Mouse (Mus musculus): ENCODE results near the gene S100a11. TPM values are rescaled to one million over a fixed set of nuclear protein-coding genes. Genes with fewer than 3 reads are reported as not detected.
A peak's percentile ranks its signal among the peaks of the same experiment; 100 is the strongest.

Gene S100a11
- total RNA-seq, 4 experiments from 2014 or later: 14.8 to 39.6 (median 19.8) TPM

DNA sequence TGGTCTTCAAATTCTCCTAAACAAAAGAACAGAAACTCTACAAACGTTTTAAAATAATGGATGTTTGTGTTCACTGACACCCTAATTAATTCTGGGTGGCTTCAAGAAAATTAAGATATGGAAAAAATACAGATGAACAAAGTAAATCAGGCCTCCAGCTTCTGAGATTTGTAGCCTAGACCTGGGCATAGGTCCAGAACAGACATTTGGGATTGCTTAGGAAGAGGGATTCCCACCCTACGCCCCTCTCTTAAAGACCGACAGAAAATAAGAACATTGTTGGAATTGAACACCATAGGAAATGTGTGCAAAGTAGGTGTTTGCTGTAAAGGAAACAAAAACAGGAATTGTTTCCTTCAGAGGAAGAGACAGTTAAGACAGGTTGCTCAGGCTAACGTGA lies 37.2 kb downstream of the S100a11 start:
- DNase-seq (ENCODE audit: low spot score in 2 of 2): no peak

DNA sequence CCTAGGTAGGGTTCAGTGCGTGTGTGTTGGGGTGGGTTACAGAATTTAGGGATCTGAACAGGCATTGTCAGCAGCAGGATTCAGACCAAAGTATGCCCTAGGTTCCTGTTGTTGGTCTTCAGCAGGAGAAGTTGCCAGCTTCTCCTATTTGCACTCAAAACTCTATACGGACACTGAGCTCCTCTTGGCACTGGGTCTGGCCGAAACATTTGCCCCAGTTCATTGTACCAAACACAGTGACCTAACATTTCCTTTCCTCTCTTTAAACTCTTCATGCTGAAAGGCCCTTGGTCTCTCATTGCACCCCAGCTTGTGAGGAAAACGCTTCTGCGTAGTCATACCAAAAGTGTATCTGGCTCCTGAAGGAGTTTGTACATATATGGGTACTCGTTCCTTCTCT lies 39.7 kb downstream of the S100a11 start:
- DNase-seq (ENCODE audit: low spot score in 2 of 2): no peak

DNA sequence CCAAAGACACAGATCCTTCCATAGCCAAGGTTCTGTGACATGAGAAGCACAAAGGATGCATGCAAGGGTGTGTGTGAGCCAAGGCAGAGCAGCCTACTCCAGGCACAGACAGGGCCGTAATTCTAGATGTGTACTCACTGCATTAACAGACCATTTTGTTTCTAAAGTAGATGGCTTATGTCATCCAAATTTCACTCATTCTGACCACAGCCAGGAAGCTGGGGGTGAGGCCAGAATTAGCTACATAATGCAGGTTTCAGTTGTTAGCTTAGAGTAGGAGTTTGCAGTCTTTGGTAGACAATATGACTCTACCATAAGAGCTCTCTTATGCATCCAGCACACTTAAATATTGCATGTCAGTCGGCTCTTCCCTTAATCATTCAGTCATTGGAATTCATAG lies 42.1 kb downstream of the S100a11 start:
- no peak for DNase-seq (ENCODE audit: low spot score in 2 of 2)

DNA sequence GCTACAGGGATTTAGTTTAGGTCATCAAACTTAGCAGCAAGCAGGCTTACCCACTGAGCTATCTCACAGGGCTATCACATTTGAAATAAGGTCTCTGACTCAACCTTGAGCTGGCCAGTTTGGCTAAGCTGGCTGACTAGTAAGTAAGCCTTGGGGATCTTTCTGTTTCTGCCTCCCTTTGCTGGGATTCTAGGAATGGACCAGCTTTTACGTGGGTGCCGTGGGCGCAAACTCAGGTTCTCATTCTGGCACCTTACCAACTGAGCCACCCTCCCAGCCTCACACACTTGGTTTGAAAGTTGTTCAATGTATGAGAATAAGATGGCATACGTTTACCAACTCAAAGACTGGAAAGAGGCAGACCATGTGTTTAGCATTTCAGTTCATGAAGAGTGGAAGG lies 42.9 kb downstream of the S100a11 start:
- DNase-seq (ENCODE audit: low spot score in 2 of 2): no peak

DNA sequence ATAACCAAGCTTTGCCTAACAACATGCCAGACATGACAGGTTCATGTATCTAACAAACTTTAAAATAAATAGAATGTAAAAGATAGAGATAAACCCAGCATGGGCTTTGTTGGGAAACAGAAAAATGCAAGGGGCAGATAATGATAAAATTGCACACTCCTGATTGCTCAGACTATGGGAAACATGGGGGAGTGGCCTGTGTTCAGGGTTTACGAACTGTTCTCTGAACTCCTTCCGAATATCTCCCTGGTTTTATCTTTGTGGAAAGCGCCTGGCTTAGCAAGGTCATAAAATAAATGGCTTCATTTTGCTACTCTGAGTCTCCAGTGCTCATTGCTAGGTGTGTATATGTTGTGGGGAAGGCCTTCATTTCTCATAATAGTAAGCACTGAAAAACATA lies 46.6 kb downstream of the S100a11 start:
- DNase-seq (ENCODE audit: low spot score in 2 of 2): no peak

DNA sequence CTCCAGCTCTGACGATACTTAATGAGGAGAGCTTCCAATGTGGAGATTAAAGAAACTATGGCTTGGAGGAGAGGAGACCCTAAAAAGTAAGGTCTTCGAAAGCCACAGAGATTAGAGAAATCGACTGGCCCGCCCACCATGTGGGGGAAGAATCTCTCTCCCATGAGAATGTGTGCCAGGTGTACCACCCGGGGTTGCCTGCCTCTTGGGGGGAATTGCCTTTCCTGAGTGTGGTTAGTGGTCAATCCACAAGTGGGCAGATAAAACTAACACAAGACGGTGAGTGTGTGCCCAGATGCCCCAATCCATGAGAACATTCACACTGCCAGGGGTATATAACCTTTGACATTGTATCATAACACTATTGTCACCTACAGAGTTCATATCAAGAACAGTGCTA lies 47.4 kb downstream of the S100a11 start:
- DNase-seq (ENCODE audit: low spot score in 2 of 2): no peak

DNA sequence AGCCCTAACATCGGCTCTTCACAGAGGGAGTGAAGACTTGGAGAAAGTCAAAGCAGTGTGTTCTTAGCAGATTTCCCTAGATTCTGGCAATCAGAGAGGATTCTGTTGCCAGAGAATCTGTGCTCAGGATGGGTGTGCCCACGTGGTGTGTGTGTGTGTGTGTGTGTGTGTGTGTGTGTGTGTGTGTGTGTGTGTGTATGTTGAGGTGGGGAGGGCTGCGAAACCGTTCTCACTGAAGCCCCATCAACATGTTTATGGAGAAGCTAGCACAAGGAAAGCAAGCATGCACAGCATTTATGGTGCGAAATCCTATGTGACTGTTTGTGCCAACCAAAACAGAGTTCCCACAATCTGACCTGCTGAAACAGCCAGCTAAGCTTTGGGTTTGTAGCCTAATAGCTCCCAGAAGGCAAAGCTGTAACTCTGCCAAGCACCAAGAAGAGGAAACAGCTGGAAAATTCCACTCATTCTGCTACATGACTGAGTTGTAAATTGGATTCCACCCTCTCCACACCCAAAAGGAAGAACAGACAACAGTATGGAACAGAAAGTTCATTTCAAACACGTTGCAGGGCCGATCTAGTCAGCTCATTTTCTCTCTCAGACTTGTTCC lies 48.2 kb downstream of the S100a11 start:
- DNase-seq (ENCODE audit: low spot score in 2 of 2): peak; percentile 59 to 67

DNA sequence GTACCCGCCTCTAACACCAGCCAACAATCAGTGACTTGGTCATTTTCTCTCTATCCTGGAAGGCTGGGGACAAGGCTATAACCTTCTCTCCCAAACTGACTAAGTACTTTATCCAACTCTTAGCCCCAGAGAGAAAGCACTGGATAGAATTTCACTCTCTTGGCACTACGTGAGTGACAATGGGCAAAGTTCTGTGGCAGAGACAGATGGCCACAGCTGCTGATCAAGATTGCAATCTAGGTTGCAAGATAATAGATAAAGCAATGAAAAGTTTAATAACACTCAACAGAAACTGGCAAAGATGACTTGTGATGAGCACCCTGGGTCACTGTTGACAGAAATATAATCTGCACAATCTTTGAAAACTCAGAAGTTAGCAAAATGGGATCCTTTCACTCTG lies 48.8 kb downstream of the S100a11 start:
- no peak for DNase-seq (ENCODE audit: low spot score in 2 of 2)

DNA sequence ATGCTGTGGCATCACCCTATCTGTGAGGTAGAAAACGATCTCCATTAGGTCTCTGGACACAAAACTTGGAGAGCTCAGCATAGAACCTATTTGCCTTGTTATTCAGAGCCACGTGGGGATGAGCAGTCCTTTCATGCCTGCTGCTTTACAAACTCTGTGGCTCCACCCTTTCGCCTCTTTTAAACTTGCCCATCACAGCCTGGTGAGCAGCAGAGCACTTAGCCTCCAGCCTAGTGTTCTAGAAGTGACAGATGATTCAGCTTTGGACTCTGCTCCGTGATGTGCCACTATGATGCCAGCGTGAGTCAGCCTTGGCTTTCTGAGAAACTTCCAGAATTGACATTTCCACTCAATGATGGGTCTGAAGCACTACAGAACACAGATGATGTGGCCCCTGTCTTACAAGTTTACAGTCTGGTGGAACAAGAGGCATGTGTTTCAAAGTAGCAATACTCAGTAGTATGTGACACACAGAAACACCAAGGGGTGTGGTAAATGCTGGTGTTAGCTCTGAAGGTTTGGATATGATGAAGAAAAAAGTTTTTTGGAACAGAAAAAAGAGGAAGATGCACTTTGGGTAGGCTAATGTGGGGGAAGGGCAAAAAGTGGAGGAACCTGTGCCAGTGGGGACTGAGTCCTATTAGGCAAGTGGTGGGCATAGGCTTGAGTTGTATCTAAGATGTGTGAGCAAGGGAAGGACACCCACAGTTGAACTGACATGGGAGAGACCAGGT lies 51.9 kb downstream of the S100a11 start:
- DNase-seq (ENCODE audit: low spot score in 2 of 2): no peak

Other genes with a start within 250 kb of the S100a11 start
- not detected for gene Flg, start 247.0 kb upstream of the S100a11 start, total RNA-seq (2022)
- not detected for gene Hrnr, start 200.7 kb upstream of the S100a11 start, total RNA-seq (2022)
- gene Rptn, start 126.8 kb upstream of the S100a11 start, total RNA-seq (2022): not detected
- under 1 TPM in 2 of 4 experiments, not detected in 2; 0.05 TPM for gene Tchh, start 78.2 kb upstream of the S100a11 start, total RNA-seq (2022)
- not detected for gene Tchhl1, start 51.7 kb upstream of the S100a11 start, total RNA-seq (2022)
- 10 to 100 TPM; 16.5 to 34.3 (median 26.9) TPM for gene S100a10, start 34.6 kb downstream of the S100a11 start, total RNA-seq (2022)
- gene Tdpoz2, start 132.2 kb downstream of the S100a11 start, total RNA-seq (2022): not detected
- gene Tdpoz1, start 155.8 kb downstream of the S100a11 start, total RNA-seq (2022): not detected
- gene Gm37596, start 172.6 kb downstream of the S100a11 start, total RNA-seq (2022): not detected

All from gastrocnemius, adult 8-10 months (tissue).